Mouse (Mus musculus): Measurements from ENCODE around the gene Pex7.

The Pex7 gene

DNA sequence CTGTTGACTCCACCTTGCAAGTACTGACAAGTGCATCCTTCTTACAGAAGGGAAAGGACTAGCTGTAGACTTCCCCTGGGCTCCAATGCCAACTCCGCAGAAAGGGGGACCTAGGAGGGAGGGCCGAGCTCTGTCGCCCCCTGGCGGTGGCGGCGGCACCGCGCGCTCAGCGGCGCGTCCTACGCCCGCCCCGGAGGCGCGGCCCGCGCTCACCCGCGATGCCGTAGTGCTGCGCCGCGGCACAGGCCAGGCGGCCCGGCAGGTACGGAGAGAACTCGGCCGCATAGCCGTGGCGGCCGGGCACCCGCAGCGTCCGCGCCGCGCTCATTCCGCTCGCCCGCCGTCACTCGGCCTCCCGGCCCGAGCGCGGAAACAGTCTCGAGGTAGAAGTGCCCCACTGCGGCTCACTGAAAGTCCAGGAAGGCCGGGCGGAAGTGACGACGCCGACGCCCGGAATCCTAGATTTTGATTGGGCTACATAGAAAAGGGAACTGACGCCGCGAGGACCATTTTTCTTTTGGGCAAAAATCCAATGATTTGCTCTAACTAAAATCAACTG lies at the start of gene Pex7:
Gene Pex7 (minus strand): TSS at position 444 of the 559 bp plus-strand sequence.
- in situ Hi-C loops (cut with MboI, MseI): no loop called here

DNA sequence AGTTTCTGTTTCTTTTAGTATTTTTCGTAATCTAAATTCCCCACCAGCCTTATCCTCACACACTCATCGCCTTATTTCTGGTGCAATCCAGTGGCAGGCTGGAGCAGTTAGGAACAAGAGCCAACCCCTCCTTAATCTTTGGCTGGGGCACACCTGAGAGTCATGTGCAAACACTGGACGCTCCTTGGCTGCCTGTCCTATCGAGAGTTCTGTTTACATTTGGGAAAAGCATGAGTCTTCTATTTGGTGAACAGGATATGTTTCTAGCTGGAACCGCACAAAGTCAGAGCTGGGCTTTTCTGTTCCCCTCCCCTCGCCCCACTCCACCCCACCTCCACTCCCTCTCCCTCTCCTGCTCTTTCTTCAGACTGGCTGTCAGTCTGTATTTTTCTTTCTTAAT lies 49.3 kb upstream of the Pex7 start:
- in situ Hi-C loops (cut with MboI, MseI): no loop called here

DNA sequence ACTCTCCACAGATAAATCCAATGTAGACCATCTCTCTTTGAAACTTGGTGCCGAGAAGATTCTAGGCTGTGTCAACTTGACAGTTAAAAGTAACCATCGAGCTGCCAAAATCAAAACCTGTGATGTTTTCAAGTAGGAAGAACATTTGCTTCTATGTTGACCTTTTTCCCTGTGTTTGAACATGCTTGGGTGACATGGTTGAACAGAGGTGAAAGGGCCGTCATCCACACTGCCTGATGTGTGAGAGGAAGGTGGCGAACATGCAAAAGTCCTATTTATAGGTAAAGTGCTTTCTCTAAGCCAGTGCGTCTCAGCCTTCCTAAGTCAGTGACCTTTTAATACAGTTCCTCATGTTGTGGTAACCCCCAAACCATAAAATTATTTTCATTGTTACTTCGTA lies 48.3 kb upstream of the Pex7 start:
- in situ Hi-C loops (cut with MboI, MseI): no loop called here

GRCm38 (mm10) chr10:19954572-19954971 lies 47.1 kb upstream of the Pex7 start:
- in situ Hi-C loops (cut with MboI, MseI): no loop called here

GRCm38 (mm10) chr10:19953032-19953761 lies 45.7 kb upstream of the Pex7 start:
- in situ Hi-C loops (cut with MboI, MseI): no loop called here

- in situ Hi-C loops (cut with MboI, MseI): no loop called here
These were observed 41.6 kb upstream of the Pex7 start for GRCm38 (mm10) chr10:19949106-19949505.

- in situ Hi-C loops (cut with MboI, MseI): no loop called here
These were observed 40.9 kb upstream of the Pex7 start for GRCm38 (mm10) chr10:19948381-19948780.

DNA sequence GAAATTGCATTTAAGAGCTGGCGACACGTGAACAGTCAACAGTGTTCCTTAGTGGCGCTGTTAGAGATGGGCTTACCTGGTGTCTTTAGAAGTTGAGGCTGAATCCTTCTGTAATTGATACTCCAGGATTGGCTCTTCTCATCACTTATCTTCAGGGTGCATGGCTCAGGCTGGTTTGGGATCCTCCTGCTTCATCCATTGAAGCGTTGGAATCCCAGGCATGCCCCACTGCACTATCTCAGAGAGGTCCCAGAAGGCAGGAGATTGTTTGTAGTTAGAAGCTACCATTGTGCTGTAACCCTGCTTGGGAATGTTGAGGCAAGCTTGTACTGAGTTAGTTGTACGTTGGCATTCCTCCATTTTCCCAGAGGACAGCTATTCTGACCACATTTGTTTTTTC lies 40.4 kb upstream of the Pex7 start:
- in situ Hi-C loops (cut with MboI, MseI): no loop called here

DNA sequence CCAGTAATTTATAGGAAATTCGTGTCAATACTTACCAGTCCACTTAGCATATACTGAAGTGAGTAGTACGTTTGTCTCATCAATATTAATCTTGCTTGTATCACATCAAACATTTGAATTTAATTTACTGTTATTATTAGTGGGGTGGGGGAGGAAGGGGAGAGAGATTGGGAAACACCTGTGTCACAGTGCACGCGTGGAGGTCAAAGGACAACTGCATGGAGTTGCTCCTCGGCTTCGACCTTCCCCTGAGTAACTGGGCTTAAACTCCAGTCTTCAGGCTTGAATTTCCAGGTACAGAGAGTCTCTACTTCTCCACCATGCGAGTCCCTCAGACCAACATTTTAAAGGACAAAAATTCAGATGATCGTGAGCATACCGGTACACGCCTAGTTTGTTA lies 40.0 kb upstream of the Pex7 start:
- in situ Hi-C loops (cut with MboI, MseI): no loop called here

DNA sequence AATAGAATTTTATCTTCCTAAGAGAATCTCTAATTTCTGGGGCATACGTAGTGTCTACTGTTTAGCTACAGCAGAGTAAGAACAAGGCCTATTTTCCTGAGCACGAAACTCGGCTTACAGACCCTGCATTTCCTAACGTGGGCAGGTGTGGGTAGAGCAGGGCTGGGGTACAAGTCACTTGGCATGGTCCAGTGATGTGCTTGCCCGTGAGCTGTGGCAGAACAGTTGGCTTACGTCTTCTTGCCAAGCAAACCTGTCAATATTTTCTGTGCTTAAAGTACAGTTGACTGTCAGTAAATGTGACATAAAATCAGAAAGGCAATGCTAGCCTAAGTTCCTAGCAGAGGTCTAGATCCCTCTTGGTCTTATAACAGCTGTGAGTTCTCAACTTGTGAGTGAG lies 39.2 kb upstream of the Pex7 start:
- in situ Hi-C loops (cut with MboI, MseI): no loop called here

DNA sequence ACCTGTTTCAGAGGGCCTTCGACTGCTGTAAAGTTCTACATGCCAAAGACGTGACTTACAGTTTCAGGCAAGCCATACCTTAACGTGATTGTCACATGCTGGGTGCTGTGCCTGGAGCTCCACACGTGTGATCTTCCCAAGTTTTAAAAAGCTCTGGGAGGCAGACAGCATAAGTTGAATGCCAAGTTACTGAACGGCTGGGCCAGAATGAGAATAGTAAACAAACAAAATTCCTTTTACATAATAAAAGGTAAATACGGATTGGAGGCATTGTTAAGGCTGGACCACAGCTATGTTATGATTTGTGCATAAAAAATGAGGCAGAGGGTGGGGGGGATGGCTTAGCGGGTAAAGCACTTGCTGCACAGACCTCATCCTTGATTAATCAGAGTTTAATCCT lies 38.2 kb upstream of the Pex7 start:
- in situ Hi-C loops (cut with MboI, MseI): no loop called here

DNA sequence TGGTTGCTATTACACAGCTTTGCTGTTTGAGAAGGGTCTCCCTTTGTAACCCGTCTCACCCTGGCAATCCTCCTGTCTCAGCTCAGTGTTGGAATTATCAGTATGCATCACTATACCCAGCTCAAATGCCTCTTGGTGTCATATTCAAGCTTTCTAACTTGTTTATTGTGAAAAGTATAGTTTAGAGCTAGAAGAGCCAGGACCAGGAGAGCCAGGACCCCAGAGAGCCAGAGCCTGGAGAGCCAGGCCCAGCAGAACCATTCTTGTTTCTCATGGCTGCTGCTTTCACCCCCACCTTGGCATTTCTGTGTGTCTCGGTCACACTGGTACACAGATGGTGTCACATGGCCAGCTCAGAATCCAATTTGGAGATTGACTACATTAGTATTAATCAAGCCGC lies 35.1 kb upstream of the Pex7 start:
- in situ Hi-C loops (cut with MboI, MseI): loop anchor here in 1 of 2 experiments (5.0 kb wide), 1 partner anchor 50 kb away; no protein-coding TSS in a partner anchor

DNA sequence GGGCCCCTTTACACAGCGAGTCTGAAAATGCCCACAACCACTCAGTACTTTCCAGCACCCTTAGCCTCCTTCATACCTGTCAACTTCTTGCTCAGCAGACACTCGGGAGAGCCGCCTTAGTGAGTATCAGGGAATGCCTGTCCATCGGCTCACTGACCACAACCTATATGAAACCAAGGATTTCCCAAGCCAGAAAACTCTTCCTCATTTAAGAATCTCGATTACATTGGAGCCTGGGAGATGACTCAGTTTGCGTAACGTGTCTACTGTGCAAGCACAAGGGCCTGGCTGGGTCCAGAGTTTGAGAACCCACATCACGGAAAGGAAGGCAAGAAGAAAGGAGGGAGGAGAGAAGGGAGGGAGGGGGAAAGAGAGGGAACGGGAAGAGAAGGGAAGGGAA lies 34.4 kb upstream of the Pex7 start:
- in situ Hi-C loops (cut with MboI, MseI): loop anchor here in 1 of 2 experiments (5.0 kb wide), 1 partner anchor 50 kb away; no protein-coding TSS in a partner anchor

- in situ Hi-C loops (cut with MboI, MseI): loop anchor here in 1 of 2 experiments (5.0 kb wide), 1 partner anchor 51 kb away; no protein-coding TSS in a partner anchor
These were observed 33.6 kb upstream of the Pex7 start for GRCm38 (mm10) chr10:19941063-19941462.

- in situ Hi-C loops (cut with MboI, MseI): loop anchor here in 1 of 2 experiments (5.0 kb wide), 1 partner anchor 52 kb away; no protein-coding TSS in a partner anchor
These were observed 33.1 kb upstream of the Pex7 start for GRCm38 (mm10) chr10:19940626-19941025.

DNA sequence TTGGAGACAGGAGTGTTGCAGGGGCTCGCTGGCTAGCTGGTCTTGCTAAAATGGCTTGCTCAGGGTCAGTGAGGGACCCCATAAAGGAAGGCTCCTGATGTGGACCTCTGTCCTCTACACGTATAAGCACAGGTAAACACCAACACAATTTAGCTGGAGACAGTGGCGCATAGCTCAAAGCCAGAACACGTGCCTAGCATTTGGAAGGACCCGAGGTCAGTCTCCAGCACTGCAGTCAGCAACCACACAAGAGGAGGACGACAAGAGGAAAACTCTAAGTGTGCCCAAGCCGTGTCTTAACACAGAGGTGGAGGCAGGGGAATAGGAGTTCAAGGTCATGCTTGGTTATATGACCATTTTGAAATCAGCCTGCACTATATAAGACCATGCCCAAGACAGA lies 32.6 kb upstream of the Pex7 start:
- in situ Hi-C loops (cut with MboI, MseI): loop anchor here in 1 of 2 experiments (5.0 kb wide), 1 partner anchor 52 kb away; no protein-coding TSS in a partner anchor

- in situ Hi-C loops (cut with MboI, MseI): loop anchor here in 1 of 2 experiments (5.0 kb wide), 1 partner anchor 38 kb away; no protein-coding TSS in a partner anchor
These were observed 31.8 kb upstream of the Pex7 start for GRCm38 (mm10) chr10:19939282-19939705.

GRCm38 (mm10) chr10:19938738-19939137 lies 31.2 kb upstream of the Pex7 start:
- in situ Hi-C loops (cut with MboI, MseI): loop anchor here in 1 of 2 experiments (5.0 kb wide), 1 partner anchor 39 kb away; no protein-coding TSS in a partner anchor

GRCm38 (mm10) chr10:19936961-19937708 lies 29.6 kb upstream of the Pex7 start:
- in situ Hi-C loops (cut with MboI, MseI): loop anchor here in 1 of 2 experiments (5.0 kb wide), 1 partner anchor 40 kb away; no protein-coding TSS in a partner anchor

- in situ Hi-C loops (cut with MboI, MseI): loop anchor here in 1 of 2 experiments (5.0 kb wide), 1 partner anchor 41 kb away; no protein-coding TSS in a partner anchor
These were observed 28.4 kb upstream of the Pex7 start for GRCm38 (mm10) chr10:19935821-19936367.

DNA sequence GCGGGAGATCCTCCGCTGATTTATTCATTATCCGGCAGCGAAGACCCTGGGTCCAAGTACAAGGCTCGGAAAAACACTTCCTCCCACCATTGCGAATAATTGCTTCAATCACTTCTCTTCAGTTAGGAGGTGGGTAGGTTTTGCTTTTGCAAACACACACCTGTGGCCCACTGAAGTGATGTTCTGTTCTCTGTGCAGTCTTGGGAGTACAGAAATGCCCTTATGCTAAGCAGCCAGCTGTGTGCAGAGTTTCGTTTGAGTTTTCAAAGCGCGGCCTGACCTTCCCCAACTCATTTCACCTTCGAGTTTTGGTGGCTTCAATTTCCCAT lies 27.8 kb upstream of the Pex7 start:
- in situ Hi-C loops (cut with MboI, MseI): loop anchor here in 1 of 2 experiments (5.0 kb wide), 1 partner anchor 42 kb away; no protein-coding TSS in a partner anchor
